Mouse (Mus musculus) olfactory bulb, adult 2 months (tissue): Measurements from ENCODE around the gene Olfr370.

Experiments used
- CTCF ChIP-seq: fragments of 200-500 bp; IDR thresholded peaks from 2 replicates; pipeline ENCODE4 v1.5.1; 2012; ENCODE audit warnings: low read depth, mild to moderate bottlenecking, low read length, moderate library complexity; ENCODE audit not compliant: insufficient read depth
- POLR2A ChIP-seq: fragments of 200-500 bp; IDR thresholded peaks from 2 replicates; pipeline ENCODE4 v1.6.1; 2012; ENCODE audit warnings: mild to moderate bottlenecking, low read depth, low read length, moderate library complexity; ENCODE audit not compliant: insufficient read depth

- TF ChIP-seq CTCF (no peak), POLR2A (no peak)
These were observed 33.6 kb downstream of the Olfr370 start for GRCm38 (mm10) chr8:83569165-83569564.
